Mouse (Mus musculus): Measurements from ENCODE around the gene Olfr891.
"Not testable (repeated sequence)": the region's sequence is repeated elsewhere in the genome, so short reads cannot be mapped to it uniquely, and the experiment has no call there.

Olfr891 gene

GRCm38 (mm10) chr9:38180721-38181120 lies at the start of gene Olfr891:
TSS of gene Olfr891 (minus strand) at chr9:38180821.
- DNase-seq (ENCODE audit: low spot score in 2 of 2) = no peak

GRCm38 (mm10) chr9:38217755-38218154 lies 37.1 kb upstream of the Olfr891 start, which contains the start of gene Olfr894:
TSS of gene Olfr894 (plus strand) at chr9:38218055.
- no peak for DNase-seq (ENCODE audit: low spot score in 2 of 2)

GRCm38 (mm10) chr9:38208065-38208464 lies 27.4 kb upstream of the Olfr891 start, which contains the start of gene Olfr893:
TSS of gene Olfr893 (plus strand) at chr9:38208365.
- no peak for DNase-seq (ENCODE audit: low spot score in 2 of 2)

- DNase-seq (ENCODE audit: low spot score in 2 of 2) = not testable (repeated sequence)
These were observed 12.3 kb downstream of the Olfr891 start for GRCm38 (mm10) chr9:38168341-38168740.

GRCm38 (mm10) chr9:38142217-38142616 lies 38.4 kb downstream of the Olfr891 start, which contains the start of gene Olfr890:
TSS of gene Olfr890 (plus strand) at chr9:38142517.
- DNase-seq (ENCODE audit: low spot score in 2 of 2) = no peak

Data from cerebellum, postnatal 4 days (tissue).